Mouse (Mus musculus): ENCODE results near the gene Gm14692. TPM values are rescaled to one million over a fixed set of nuclear protein-coding genes. Genes with fewer than 3 reads are reported as not detected.

Gm14692 gene
- not detected for polyA plus RNA-seq (2014; fragmentation: Illumina TruSeq; extraction: RNeasy Lipid Tissue Mini Kit (QIAGEN cat#74804); ENCODE audit: low replicate concordance)

GRCm38 (mm10) chrX:67695398-67695797 lies at the start of gene Gm14692:
Gene Gm14692 (plus strand): TSS chrX:67695698.

GRCm38 (mm10) chrX:67693462-67693861 lies 2.0 kb upstream of the Gm14692 start, which contains the start of gene Gm1140:
Gene Gm1140 (minus strand): TSS chrX:67693562.

Other genes starting within 250 kb of the Gm14692 start
- not detected for gene Gm1140, start 2.1 kb upstream of the Gm14692 start, polyA plus RNA-seq (2014; fragmentation: Illumina TruSeq; extraction: RNeasy Lipid Tissue Mini Kit (QIAGEN cat#74804); ENCODE audit: low replicate concordance)
- not detected for gene 4933436I01Rik, start 225.8 kb downstream of the Gm14692 start, polyA plus RNA-seq (2014; fragmentation: Illumina TruSeq; extraction: RNeasy Lipid Tissue Mini Kit (QIAGEN cat#74804); ENCODE audit: low replicate concordance)

Measured in small intestine, adult 10 weeks (tissue).